Mouse (Mus musculus) heart, adult 2 months (tissue): ENCODE data around the gene Tmem143. TPM values are rescaled to one million over a fixed set of nuclear protein-coding genes. Genes with fewer than 3 reads are reported as not detected.

Experiments used
- DNase-seq, 2 experiments: peaks; one replicate each; pipeline ENCODE4 v3.0.0; 2021
- H3K27ac ChIP-seq: fragments of 200-600 bp; 2 replicates; pipeline ENCODE4 v1.8.1; 2022
- H3K27me3 ChIP-seq: fragments of 200-500 bp; 2 replicates; pipeline ENCODE4 v1.6.1; 2012; ENCODE audit warnings: mild to moderate bottlenecking, low read length, inconsistent platforms, mixed read lengths; ENCODE audit not compliant: control insufficient read depth, insufficient read depth
- H3K36me3 ChIP-seq: fragments of 200-500 bp; 2 replicates; pipeline ENCODE4 v1.6.1; 2012; ENCODE audit warnings: low read length, inconsistent platforms; ENCODE audit not compliant: control insufficient read depth, insufficient read depth
- H3K4me1 ChIP-seq: fragments of 200-500 bp; 2 replicates; pipeline ENCODE4 v1.6.1; 2011; ENCODE audit warnings: low read length; ENCODE audit not compliant: control insufficient read depth, insufficient read depth
- H3K4me3 ChIP-seq: fragments of 200-600 bp; 2 replicates; pipeline ENCODE4 v1.8.1; 2022
- H3K79me2 ChIP-seq: fragments of 200-500 bp; replicated peaks from 2 replicates; pipeline ENCODE4 v1.6.1; 2012; ENCODE audit warnings: mild to moderate bottlenecking, inconsistent platforms, low read length, moderate library complexity, mixed read lengths; ENCODE audit not compliant: control insufficient read depth, insufficient read depth
- H3K9ac ChIP-seq: fragments of 200-500 bp; 2 replicates; pipeline ENCODE4 v1.6.1; 2012; ENCODE audit warnings: low read depth, mild to moderate bottlenecking, control low read depth, inconsistent platforms, low read length, mixed read lengths
- CTCF ChIP-seq: fragments of 200-600 bp; IDR thresholded peaks from 2 replicates; pipeline ENCODE4 v1.8.1; 2022; ENCODE audit warnings: antibody characterized with exemption, mild to moderate bottlenecking, moderate library complexity
- EP300 ChIP-seq: fragments of 200-500 bp; IDR thresholded peaks from 2 replicates; pipeline ENCODE4 v1.6.1; 2011; ENCODE audit warnings: low read depth, low read length, control low read depth; ENCODE audit not compliant: insufficient read depth
- POLR2A ChIP-seq: fragments of 200-500 bp; IDR thresholded peaks from 2 replicates; pipeline ENCODE4 v1.6.1; 2011; ENCODE audit warnings: mild to moderate bottlenecking, low read depth, low read length, control low read depth; ENCODE audit not compliant: insufficient read depth
- WGBS: fragments of 180-500 bp; shearing (Covaris S2); methylation state at CpG from one replicate; pipeline ENCODE4 v1.1.7; 2018; 5-methylcytosine and 5-hydroxymethylcytosine counted together
- intact Hi-C: fragments of 180-260 bp; cut with DNase I; formaldehyde crosslinking; loops from one replicate; pipeline ENCODE4 v1.15.1; 2025
- long read RNA-seq: library from polyadenylated mRNA; stranded (forward); transcript quantifications from one replicate; pipeline ENCODE4 v2.0.0, GENCODE M21; 2021
- polyA plus RNA-seq: library from polyadenylated mRNA; depleted of rRNA; stranded (reverse); fragments of >200 nt; gene quantifications from 2 replicates; pipeline ENCODE4 v1.2.3, GENCODE M21; 2012; rRNA removed
- total RNA-seq, 2 experiments: library from RNA; stranded (reverse); gene quantifications; 2 replicates each; pipeline ENCODE4 v1.2.3; 2021

The Tmem143 gene
- total RNA-seq (100 to 1,000 TPM; 113 to 132 TPM), polyA plus RNA-seq (205 and 206 TPM in 2 replicates)
- long read RNA-seq, transcript Tmem143-201 (8 exons, 2,297 nt): major isoform, 8 of 16 reads
- long read RNA-seq, partial matches to known transcripts: 1 of 16 reads
- long read RNA-seq, other reads (novel, unspliced or antisense): 3 of 16 reads

DNA sequence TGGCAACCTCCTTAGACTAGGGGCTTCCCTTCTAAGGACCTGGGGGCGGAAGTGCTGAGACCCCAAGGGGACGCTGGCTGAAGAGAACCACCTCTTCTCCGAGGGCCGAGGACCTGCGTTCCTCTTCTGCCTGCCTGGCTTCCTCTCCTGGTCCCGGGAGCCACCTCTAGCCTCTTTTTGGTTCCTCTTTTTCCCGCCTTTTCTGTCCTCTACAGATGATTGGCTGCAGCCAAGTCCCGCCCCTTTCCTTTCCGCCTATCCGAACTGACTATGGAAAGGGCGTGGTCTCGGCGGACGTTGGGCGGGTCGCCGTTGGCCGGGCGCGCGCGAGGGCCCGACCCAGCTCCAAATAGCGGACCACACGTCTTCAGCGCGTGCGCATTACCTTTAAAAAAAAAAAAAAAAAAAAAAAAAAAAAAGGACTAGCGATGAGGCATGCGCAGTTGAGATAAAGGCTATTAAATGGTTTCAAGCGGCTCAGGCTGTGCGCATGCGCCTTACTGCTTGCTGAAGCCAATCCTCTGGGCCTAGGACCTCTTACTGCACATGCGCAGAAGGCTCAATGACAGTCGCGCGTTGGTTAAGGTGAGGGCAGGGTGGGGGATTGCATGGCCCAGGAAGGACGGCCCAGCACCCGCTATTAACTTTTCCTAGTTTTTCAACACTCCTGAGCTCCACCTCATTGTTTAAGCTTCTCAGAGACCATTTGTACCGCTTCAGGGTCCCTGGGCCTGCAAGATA, at the start of gene Tmem143, which contains the start of gene Syngr4:
Tmem143 (plus strand) TSS at position 425 of the 741 bp plus-strand sequence.
Syngr4 (minus strand) TSS at position 198 of the 741 bp plus-strand sequence.
- Histone ChIP-seq H3K79me2 (no peaks in the 10 kb centered on the region), H3K4me3 (peak within 1 kb of the TSS; percentile 76), H3K4me1 (peaks cover 1% of the 10 kb centered on the region; the same call in 1 of the 2 replicates), H3K9ac (peak within 1 kb of the TSS; percentile 73), H3K27me3 (no peaks in the 10 kb centered on the region), H3K27ac (peak within 1 kb of the TSS; percentile 93), H3K36me3 (no peaks in the 10 kb centered on the region)
- TF ChIP-seq EP300: peak; percentile 64
- peak; percentile 98 for TF ChIP-seq POLR2A
- no peak for TF ChIP-seq CTCF
- WGBS: 1% methylated on average over 40 of the region's 40 CpGs
- intact Hi-C loops: loop anchor here (1.0 kb wide), 2 partner anchors 23 to 27 kb away; no protein-coding TSS in a partner anchor
- DNase-seq: peak; percentile 95 to 98

DNA sequence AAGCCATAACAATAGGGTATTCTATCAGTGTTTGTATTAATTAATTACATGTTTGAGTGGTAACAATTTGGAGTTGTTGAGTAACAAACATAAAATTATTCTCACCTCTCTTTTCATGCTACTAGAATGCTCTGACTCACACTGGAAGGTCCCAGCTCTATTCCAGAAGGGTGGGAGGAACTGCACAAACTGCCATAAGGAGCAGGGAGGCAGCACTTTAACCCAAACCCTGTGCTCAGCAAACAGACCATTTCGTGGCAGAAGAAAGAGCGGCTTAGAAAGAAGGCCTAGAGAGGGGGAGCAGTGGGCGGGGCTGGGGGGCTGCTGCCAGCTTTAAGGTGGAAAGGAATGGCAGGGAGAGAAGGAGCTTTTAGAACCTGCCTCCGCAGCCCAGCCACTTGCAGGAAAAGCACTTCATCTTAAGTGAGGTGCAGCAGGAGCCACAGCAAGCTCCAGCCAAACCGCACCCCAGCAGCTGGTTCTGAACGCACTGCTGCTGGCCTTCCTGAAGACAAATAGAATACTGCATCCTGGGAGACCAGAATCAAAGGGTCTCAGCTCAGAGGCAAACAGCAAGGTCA, 48.2 kb upstream of the Tmem143 start:
- no peak overlapping the region for H3K9ac ChIP-seq
- intact Hi-C loops: no loop called here
- no peaks in the 10 kb centered on the region for H3K36me3 ChIP-seq
- H3K4me3 ChIP-seq: no peak overlapping the region
- H3K4me1 ChIP-seq: no peaks in the 10 kb centered on the region
- H3K27ac ChIP-seq: no peak overlapping the region
- DNase-seq: no peak
- H3K27me3 ChIP-seq: no peaks in the 10 kb centered on the region
- H3K79me2 ChIP-seq: no peaks in the 10 kb centered on the region
- TF ChIP-seq EP300 (no peak), CTCF (no peak), POLR2A (no peak)
- 38% methylated on average over 6 of the region's 6 CpGs for WGBS

GRCm38 (mm10) chr7:45850661-45851060, 46.1 kb upstream of the Tmem143 start:
- H3K4me3 ChIP-seq: no peak overlapping the region
- TF ChIP-seq CTCF (no peak), POLR2A (no peak), EP300 (no peak)
- no peaks in the 10 kb centered on the region for H3K79me2 ChIP-seq
- no peak for DNase-seq
- no peaks in the 10 kb centered on the region for H3K27me3 ChIP-seq
- H3K4me1 ChIP-seq: no peaks in the 10 kb centered on the region
- H3K27ac ChIP-seq: no peak overlapping the region
- WGBS: 60% methylated on average over 3 of the region's 3 CpGs
- intact Hi-C loops: no loop called here
- H3K9ac ChIP-seq: no peak overlapping the region
- H3K36me3 ChIP-seq: no peaks in the 10 kb centered on the region

DNA sequence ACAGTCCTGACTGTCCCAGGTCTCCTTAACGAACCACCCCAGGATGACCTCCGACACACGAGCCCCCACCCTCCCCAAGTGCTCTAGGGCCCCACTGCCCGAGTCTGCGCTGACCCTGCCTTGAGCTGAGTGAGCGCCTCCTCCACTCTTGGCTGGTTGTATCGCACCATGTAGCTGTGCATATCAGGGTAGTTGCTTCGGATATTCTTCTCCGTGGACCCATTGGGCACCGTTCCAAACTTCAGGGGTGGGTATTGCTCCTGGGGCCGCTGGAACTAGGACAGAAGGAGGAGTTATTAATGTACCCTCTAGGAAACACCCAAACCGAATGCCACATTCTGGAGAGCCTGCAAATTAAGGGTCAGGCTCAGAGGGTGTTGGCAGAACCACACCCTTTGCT, 43.7 kb upstream of the Tmem143 start:
- H3K27me3 ChIP-seq: no peaks in the 10 kb centered on the region
- no peaks in the 10 kb centered on the region for H3K4me1 ChIP-seq
- no peaks in the 10 kb centered on the region for H3K79me2 ChIP-seq
- no peak overlapping the region for H3K9ac ChIP-seq
- H3K4me3 ChIP-seq: no peak overlapping the region
- 81% methylated on average over 12 of the region's 12 CpGs for WGBS
- DNase-seq: no peak
- H3K27ac ChIP-seq: no peak overlapping the region
- intact Hi-C loops: no loop called here
- TF ChIP-seq POLR2A (no peak), CTCF (no peak), EP300 (no peak)
- H3K36me3 ChIP-seq: no peaks in the 10 kb centered on the region

DNA sequence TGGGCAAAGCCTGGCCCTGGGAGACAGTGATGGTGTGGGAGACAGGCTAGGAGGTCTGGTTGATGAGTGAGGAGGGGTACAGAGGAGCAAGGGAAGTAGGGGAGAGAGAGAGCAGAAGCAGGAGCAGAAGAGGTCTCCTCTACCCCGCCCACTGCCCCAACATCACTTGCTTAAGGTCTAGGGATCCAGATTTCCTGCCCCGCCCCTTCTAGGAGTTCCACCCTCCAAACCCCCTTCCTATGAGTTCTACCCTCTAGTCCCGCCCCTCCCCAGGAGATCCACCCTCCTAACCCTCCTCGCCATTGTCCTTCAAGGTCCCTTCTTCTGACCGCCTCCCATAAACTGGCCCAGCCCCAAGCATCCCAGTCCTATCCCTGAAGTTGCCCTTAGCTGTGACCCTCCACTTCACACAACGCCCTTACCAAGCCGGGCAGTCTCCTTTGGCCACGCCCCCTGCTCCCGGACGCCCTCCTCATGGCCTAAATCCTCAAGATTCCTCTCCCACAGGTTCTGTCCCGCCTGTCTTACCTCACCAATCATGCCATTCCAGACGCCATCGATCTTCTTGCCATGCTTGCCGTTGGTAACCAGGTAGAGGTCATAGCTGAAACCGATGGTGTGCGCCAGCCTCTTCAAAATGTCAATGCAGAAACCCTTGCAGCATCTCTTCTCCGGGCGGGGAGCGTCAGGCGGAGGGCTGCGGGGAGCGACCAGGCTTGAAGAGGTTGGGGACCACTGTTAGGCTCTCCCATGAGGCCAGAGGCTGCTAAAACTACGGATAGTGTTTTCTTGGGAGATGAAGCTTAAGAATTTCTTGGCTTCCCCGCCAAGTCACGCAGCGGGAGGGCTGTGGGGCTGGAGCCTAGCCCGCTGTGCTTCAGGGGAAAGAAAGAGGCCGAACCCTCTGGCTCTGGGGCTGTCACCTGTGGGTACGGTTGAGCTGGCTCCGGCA, 39.5 kb upstream of the Tmem143 start:
- DNase-seq: peak in 1 of 2 experiments; percentile 26
- intact Hi-C loops: no loop called here
- Histone ChIP-seq H3K79me2 (no peaks in the 10 kb centered on the region), H3K4me1 (no peaks in the 10 kb centered on the region), H3K9ac (no peak overlapping the region), H3K27ac (no peak overlapping the region), H3K36me3 (no peaks in the 10 kb centered on the region), H3K27me3 (0 out of 2 replicates have a peak, but pooled peaks cover 2% of the 10 kb centered on the region), H3K4me3 (peak overlapping the region; percentile 30; the same call in 1 of the 2 replicates)
- WGBS: 3% methylated on average over 30 of the region's 30 CpGs
- TF ChIP-seq POLR2A (no peak), CTCF (no peak), EP300 (no peak)
